Mouse (Mus musculus) ovary, postnatal 14 days (tissue): ENCODE data around the gene Slc6a18.

Experiments used
- DNase-seq: peaks from one replicate; pipeline ENCODE4 v3.0.0; 2022; ENCODE audit warnings: low spot score

Slc6a18 gene

GRCm38 (mm10) chr13:73685502-73685901 lies 7.7 kb upstream of the Slc6a18 start:
- no peak for DNase-seq

- DNase-seq, result no peak
Observed at GRCm38 (mm10) chr13:73684412-73684811, 6.6 kb upstream of the Slc6a18 start.

GRCm38 (mm10) chr13:73683682-73684081 lies 5.9 kb upstream of the Slc6a18 start:
- DNase-seq, result peak; percentile 4

- no peak for DNase-seq
Observed at GRCm38 (mm10) chr13:73682226-73682625, 4.4 kb upstream of the Slc6a18 start.

GRCm38 (mm10) chr13:73680394-73680793 lies 2.6 kb upstream of the Slc6a18 start:
- DNase-seq, result no peak

- DNase-seq, result no peak
Observed at GRCm38 (mm10) chr13:73679311-73679710, 1.5 kb upstream of the Slc6a18 start.

GRCm38 (mm10) chr13:73675161-73675560 lies 2.7 kb downstream of the Slc6a18 start:
- no peak for DNase-seq

- no peak for DNase-seq
Observed at GRCm38 (mm10) chr13:73660163-73660695, 17.6 kb downstream of the Slc6a18 start.

- no peak for DNase-seq
Observed at GRCm38 (mm10) chr13:73658953-73659352, 18.9 kb downstream of the Slc6a18 start.

- no peak for DNase-seq
Observed at GRCm38 (mm10) chr13:73654976-73655375, 22.8 kb downstream of the Slc6a18 start.

- DNase-seq, result no peak
Observed at GRCm38 (mm10) chr13:73653266-73653665, 24.6 kb downstream of the Slc6a18 start.

- DNase-seq, result peak; percentile 22
Observed at GRCm38 (mm10) chr13:73646397-73647087, 31.3 kb downstream of the Slc6a18 start.

GRCm38 (mm10) chr13:73641296-73641695 lies 36.5 kb downstream of the Slc6a18 start:
- no peak for DNase-seq

- DNase-seq, result no peak
Observed at GRCm38 (mm10) chr13:73637826-73638225, 40.0 kb downstream of the Slc6a18 start.

- no peak for DNase-seq
Observed at GRCm38 (mm10) chr13:73631837-73632236, 46.0 kb downstream of the Slc6a18 start.

GRCm38 (mm10) chr13:73628586-73629113 lies 49.2 kb downstream of the Slc6a18 start:
- DNase-seq, result no peak

- peak; percentile 33 for DNase-seq
Observed at GRCm38 (mm10) chr13:73626745-73627549, 50.9 kb downstream of the Slc6a18 start, which contains the start of gene Tert. Gene Tert, plus strand, starts transcription at chr13:73626911.

- DNase-seq, result no peak
Observed at GRCm38 (mm10) chr13:73626410-73626744, 51.4 kb downstream of the Slc6a18 start.

GRCm38 (mm10) chr13:73620637-73621036 lies 57.2 kb downstream of the Slc6a18 start:
- no peak for DNase-seq

- DNase-seq, result no peak
Observed at GRCm38 (mm10) chr13:73618406-73618805, 59.4 kb downstream of the Slc6a18 start.
